Mouse (Mus musculus): ENCODE results near the gene Tyro3. TPM values are rescaled to one million over a fixed set of nuclear protein-coding genes. Genes with fewer than 3 reads are reported as not detected.

The Tyro3 gene
- polyA plus RNA-seq, 1 experiment from 2014 or later: 21.9 TPM

DNA sequence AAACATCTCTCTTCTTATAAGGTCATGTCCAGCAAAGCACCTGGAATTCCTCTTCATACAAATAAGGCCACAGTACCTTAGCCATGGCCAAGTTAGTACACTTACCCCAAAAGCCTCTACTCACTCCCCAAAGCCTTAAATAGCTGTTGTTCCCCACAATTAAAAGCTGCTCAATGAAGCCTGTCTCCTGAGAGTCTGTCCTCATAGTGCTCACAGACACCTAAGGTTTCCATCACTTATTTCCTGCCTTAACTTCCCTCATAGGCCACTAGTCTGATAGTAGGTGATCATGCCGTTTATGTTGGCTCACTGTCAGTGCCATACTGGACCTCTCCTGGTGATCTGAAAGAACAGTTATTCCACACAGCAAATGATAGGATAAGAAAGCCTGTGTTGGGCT, 35.3 kb upstream of the Tyro3 start:
- Histone ChIP-seq H3K4me2 (no peak overlapping the region), H3K4me3 (ENCODE audit: low read depth, low read length) (no peak overlapping the region), H3K27me3 (ENCODE audit: insufficient read depth, low read length) (peaks cover 35% of the 10 kb centered on the region), H3K9me3 (ENCODE audit: low read depth, low read length) (no peaks in the 10 kb centered on the region), H3K27ac (ENCODE audit: low read depth) (no peak overlapping the region), H3K4me1 (ENCODE audit: insufficient read depth) (no peaks in the 10 kb centered on the region), H3K36me3 (ENCODE audit: insufficient read depth) (peaks cover 28% of the 10 kb centered on the region), H3K9ac (no peak overlapping the region)
- DNase-seq: no peak
- WGBS: 69% methylated on average over 1 of the region's 1 CpGs
- ATAC-seq (ENCODE audit: insufficient read depth): no peak
- no peak for TF ChIP-seq CTCF (IDR thresholded peaks at IDR 0.05; ENCODE audit: low read depth)

DNA sequence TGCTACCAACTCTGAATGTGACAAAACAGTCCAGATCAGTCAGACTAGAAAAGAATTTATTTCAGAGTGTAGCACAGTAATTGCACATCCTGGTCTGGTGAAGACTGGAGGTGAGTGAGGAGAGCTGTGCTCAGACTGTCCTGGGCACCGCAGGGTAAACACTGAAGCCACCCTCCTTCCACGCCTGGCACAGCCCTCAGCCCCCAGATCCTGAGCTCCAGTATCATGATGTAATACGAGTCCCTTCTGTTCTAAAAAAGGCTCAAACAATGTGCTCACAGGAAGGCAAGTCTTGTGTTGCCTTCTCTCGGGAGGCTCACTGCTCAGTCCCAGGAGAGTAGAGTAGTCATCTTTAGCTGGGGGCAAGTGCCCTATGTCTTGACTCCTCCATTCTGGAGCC, 33.6 kb upstream of the Tyro3 start:
- ATAC-seq (ENCODE audit: insufficient read depth) (no peak), DNase-seq (no peak)
- H3K36me3 ChIP-seq (ENCODE audit: insufficient read depth): peaks cover 39% of the 10 kb centered on the region
- H3K9me3 ChIP-seq (ENCODE audit: low read depth, low read length): no peaks in the 10 kb centered on the region
- no peaks in the 10 kb centered on the region for H3K4me1 ChIP-seq (ENCODE audit: insufficient read depth)
- H3K9ac ChIP-seq: no peak overlapping the region
- H3K4me3 ChIP-seq (ENCODE audit: low read depth, low read length): no peak overlapping the region
- no peak overlapping the region for H3K4me2 ChIP-seq
- no peak overlapping the region for H3K27ac ChIP-seq (ENCODE audit: low read depth)
- peaks cover 18% of the 10 kb centered on the region for H3K27me3 ChIP-seq (ENCODE audit: insufficient read depth, low read length)
- 76% methylated on average over 4 of the region's 4 CpGs for WGBS
- no peak for TF ChIP-seq CTCF (IDR thresholded peaks at IDR 0.05; ENCODE audit: low read depth)

DNA sequence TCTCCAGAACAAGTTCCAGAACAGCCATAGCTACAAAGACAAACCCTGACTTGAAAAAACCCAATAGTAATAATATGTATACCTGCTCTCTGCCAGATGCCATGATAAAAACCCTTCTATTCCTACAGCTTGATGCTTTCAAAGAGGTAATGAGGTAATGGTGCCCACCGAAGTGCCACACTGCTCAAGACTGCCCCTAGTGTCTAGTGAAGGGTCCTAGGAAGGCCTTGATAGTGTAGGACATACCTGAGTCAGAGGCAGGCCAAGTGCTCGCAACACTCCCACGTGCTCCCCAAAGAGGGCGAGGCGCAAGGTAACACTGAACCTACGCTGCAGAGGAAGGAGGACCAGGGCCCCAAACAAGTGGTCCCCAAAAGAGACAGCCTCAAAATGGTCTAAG, 30.3 kb upstream of the Tyro3 start:
- DNase-seq: no peak

DNA sequence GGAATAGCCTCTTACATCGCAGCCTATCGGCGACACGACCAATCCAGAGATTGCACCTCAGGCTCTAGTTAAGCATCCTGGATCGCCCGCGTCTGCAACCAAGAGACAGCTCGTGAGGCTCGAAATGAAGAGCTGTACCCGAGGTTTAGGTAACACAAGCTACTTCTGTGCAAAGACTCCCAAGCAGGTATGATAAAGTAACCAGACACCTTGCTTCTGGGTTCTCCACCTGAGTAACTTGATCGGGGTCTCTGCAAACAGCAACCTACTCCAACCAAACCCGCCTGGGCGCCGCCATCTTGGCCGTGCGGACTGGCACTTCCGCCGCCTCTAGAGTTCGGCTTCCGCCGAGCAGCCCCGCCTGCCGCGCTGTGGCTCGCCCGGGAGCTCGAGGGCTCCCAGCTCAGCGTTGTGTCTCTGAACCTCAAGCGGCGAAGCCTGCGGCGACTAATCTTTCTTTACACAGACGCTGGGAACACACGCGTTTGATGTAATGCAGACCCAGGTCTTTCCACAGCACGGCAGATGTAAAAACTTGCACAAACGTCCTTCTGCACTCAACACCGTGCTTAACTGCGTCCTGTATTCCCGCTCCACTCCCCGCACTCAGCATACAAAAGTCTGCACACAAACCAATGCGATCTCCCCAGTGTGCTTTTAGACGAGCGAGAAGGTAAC, 10.2 kb upstream of the Tyro3 start, which contains the start of gene Rpap1:
Rpap1 (minus strand) TSS at position 332 of the 678 bp plus-strand sequence.
- H3K4me1 ChIP-seq (ENCODE audit: insufficient read depth): peaks cover 5% of the 10 kb centered on the region
- H3K36me3 ChIP-seq (ENCODE audit: insufficient read depth): peaks cover 17% of the 10 kb centered on the region
- WGBS: under 1% methylated on average over 44 of the region's 44 CpGs
- peak; percentile 97 for ATAC-seq (ENCODE audit: insufficient read depth)
- DNase-seq: peak; percentile 94
- peak within 1 kb of the TSS; percentile 85 for H3K4me2 ChIP-seq
- no peaks in the 10 kb centered on the region for H3K9me3 ChIP-seq (ENCODE audit: low read depth, low read length)
- H3K27ac ChIP-seq (ENCODE audit: low read depth): peak within 1 kb of the TSS; percentile 86
- no peaks in the 10 kb centered on the region for H3K27me3 ChIP-seq (ENCODE audit: insufficient read depth, low read length)
- H3K9ac ChIP-seq: peak within 1 kb of the TSS; percentile 70
- peak within 1 kb of the TSS; percentile 66 for H3K4me3 ChIP-seq (ENCODE audit: low read depth, low read length)
- 0 out of 2 replicates have a peak, but pooled peaks have one; percentile 3 for TF ChIP-seq CTCF (IDR thresholded peaks at IDR 0.05; ENCODE audit: low read depth)

More for the DNA sequence above, 30.3 kb upstream of the Tyro3 start:
- Histone ChIP-seq H3K27me3 (ENCODE audit: insufficient read depth, low read length) (no peaks in the 10 kb centered on the region), H3K9ac (no peak overlapping the region), H3K4me1 (ENCODE audit: insufficient read depth) (no peaks in the 10 kb centered on the region), H3K9me3 (ENCODE audit: low read depth, low read length) (no peaks in the 10 kb centered on the region), H3K4me2 (no peak overlapping the region), H3K27ac (ENCODE audit: low read depth) (no peak overlapping the region), H3K36me3 (ENCODE audit: insufficient read depth) (peaks cover 71% of the 10 kb centered on the region), H3K4me3 (ENCODE audit: low read depth, low read length) (no peak overlapping the region)
- 93% methylated on average over 6 of the region's 6 CpGs for WGBS
- peak; percentile 41 for TF ChIP-seq CTCF (IDR thresholded peaks at IDR 0.05; ENCODE audit: low read depth)
- no peak for ATAC-seq (ENCODE audit: insufficient read depth)

DNA sequence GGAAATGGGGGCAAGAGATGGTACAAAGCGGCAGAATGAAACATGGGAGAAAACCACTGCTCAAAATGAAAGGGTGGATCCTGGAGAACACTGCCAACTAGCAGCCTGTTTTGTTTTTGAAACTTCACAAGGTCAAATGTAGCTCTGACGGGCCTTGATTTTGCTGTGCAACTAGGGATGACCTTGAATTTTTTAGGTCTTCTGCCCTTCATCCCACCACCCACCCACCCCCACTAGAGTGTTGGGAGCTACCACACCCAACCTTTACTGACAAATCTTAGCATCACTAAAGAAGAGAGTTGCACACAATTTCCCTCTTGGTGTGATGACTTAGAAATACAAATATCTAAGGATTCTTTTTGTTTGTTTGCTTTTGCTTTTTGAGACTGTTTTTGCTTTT, 7.5 kb upstream of the Tyro3 start:
- Histone ChIP-seq H3K9ac (no peak overlapping the region), H3K27me3 (ENCODE audit: insufficient read depth, low read length) (no peaks in the 10 kb centered on the region), H3K36me3 (ENCODE audit: insufficient read depth) (peaks cover 6% of the 10 kb centered on the region; the same call in 1 of the 2 replicates), H3K27ac (ENCODE audit: low read depth) (no peak overlapping the region), H3K4me2 (no peak overlapping the region), H3K4me3 (ENCODE audit: low read depth, low read length) (no peak overlapping the region), H3K4me1 (ENCODE audit: insufficient read depth) (peaks cover 5% of the 10 kb centered on the region), H3K9me3 (ENCODE audit: low read depth, low read length) (no peaks in the 10 kb centered on the region)
- ATAC-seq (ENCODE audit: insufficient read depth) (no peak), DNase-seq (no peak)
- 76% methylated on average over 2 of the region's 2 CpGs for WGBS
- TF ChIP-seq CTCF (IDR thresholded peaks at IDR 0.05; ENCODE audit: low read depth): no peak

DNA sequence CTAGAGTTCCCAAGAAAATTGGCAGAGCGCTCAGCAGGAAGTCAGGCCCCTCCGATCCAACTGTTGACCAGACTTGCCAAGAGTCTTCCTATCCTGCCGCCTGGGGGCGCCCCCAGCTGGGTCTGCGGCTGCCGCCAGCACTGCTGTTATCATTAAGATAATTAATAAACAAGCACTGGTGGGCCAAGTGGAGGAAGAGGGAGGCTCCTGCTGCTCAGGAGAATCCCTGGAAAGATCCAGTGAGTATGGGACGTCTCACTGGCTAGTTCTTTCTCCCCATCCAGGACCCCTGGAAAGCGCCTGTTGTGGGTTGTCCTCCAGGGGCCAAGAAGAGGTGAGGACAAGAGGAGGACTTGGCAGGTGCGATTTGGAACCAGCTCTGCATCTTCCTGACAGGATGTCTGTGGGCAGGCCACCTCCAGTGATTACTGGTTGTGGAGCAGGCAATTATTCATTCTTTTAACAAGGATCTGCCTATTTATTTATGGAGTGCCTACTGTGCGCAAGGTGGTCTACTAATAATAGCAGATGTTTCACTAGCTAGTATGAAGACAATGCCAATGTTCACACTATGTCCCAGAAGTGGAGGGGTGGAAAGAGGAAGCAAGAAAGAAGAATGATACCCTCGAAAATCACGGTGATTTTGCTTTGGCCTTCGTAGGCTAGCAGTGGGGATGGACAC, 854 bp downstream of the Tyro3 start:
- Histone ChIP-seq H3K9ac (no peak overlapping the region), H3K4me2 (peak overlapping the region; percentile 95), H3K9me3 (ENCODE audit: low read depth, low read length) (no peaks in the 10 kb centered on the region), H3K27ac (ENCODE audit: low read depth) (no peak overlapping the region), H3K4me1 (ENCODE audit: insufficient read depth) (0 out of 2 replicates have a peak, but pooled peaks cover 8% of the 10 kb centered on the region), H3K4me3 (ENCODE audit: low read depth, low read length) (no peak overlapping the region), H3K27me3 (ENCODE audit: insufficient read depth, low read length) (no peaks in the 10 kb centered on the region), H3K36me3 (ENCODE audit: insufficient read depth) (peaks cover 3% of the 10 kb centered on the region; the same call in 1 of the 2 replicates)
- 9% methylated on average over 13 of the region's 13 CpGs for WGBS
- ATAC-seq (ENCODE audit: insufficient read depth): peak; percentile 38; the same call in 1 of the 2 replicates
- peak; percentile 70 for TF ChIP-seq CTCF (IDR thresholded peaks at IDR 0.05; ENCODE audit: low read depth)
- DNase-seq: peak; percentile 89

Measured in lung, embryonic 14.5 days (tissue).